Mouse (Mus musculus) heart, embryonic 11.5 days (tissue): ENCODE data around the gene Rcan2. TPM values are rescaled to one million over a fixed set of nuclear protein-coding genes. Genes with fewer than 3 reads are reported as not detected.

Experiments
- ATAC-seq: fragments of 200-750 bp; cut with Nextera tagmentation; replicated peaks from 2 replicates; pipeline ENCODE4 v1.8.0; 2017; ENCODE audit warnings: moderate library complexity; ENCODE audit not compliant: insufficient number of reproducible peaks, low FRiP score, low TSS enrichment
- H3K27ac ChIP-seq: fragments of 300-500 bp; sonication (generic); 2 replicates; pipeline ENCODE4 v1.5.1; 2014; ENCODE audit warnings: mild to moderate bottlenecking, low read depth, low read length
- H3K27me3 ChIP-seq: fragments of 300-500 bp; sonication (generic); 2 replicates; pipeline ENCODE4 v1.6.1; 2014; ENCODE audit warnings: mild to moderate bottlenecking, low read length, mixed read lengths; ENCODE audit not compliant: control insufficient read depth, insufficient read depth
- H3K36me3 ChIP-seq: fragments of 300-500 bp; sonication (generic); 2 replicates; pipeline ENCODE4 v1.6.1; 2014; ENCODE audit warnings: mild to moderate bottlenecking, low read length, moderate library complexity, mixed read lengths; ENCODE audit not compliant: control insufficient read depth, insufficient read depth
- H3K4me1 ChIP-seq: fragments of 300-500 bp; sonication (generic); 2 replicates; pipeline ENCODE4 v1.6.1; 2014; ENCODE audit warnings: low read length; ENCODE audit not compliant: control insufficient read depth, insufficient read depth
- H3K4me2 ChIP-seq: fragments of 300-500 bp; sonication (generic); 2 replicates; pipeline ENCODE4 v1.6.1; 2014; ENCODE audit warnings: mild to moderate bottlenecking, moderate library complexity
- H3K4me3 ChIP-seq: fragments of 300-500 bp; sonication (generic); 2 replicates; pipeline ENCODE4 v1.5.1; 2014; ENCODE audit warnings: low read depth, low read length
- H3K9ac ChIP-seq: fragments of 300-500 bp; sonication (generic); 2 replicates; pipeline ENCODE4 v1.6.1; 2014; ENCODE audit warnings: mild to moderate bottlenecking, low read depth, low read length, moderate library complexity
- H3K9me3 ChIP-seq: fragments of 300-500 bp; sonication (generic); replicated peaks from 2 replicates; pipeline ENCODE4 v1.6.1; 2016; ENCODE audit warnings: low read length; ENCODE audit not compliant: control insufficient read depth
- WGBS: fragments of 180-500 bp; shearing (Covaris S2); extraction: QIAGEN DNeasy Blood & Tissue Kit; methylation state at CpG from one replicate; pipeline ENCODE4 v1.1.7; 2014; ENCODE audit not compliant: insufficient replicate concordance; 5-methylcytosine and 5-hydroxymethylcytosine counted together
- polyA plus RNA-seq: library from polyadenylated mRNA; unstranded; fragments of >200 nt; fragmentation: Nextera tagmentation; extraction: Ambion mirVana; gene quantifications from 2 replicates; pipeline ENCODE4 v1.2.1, GENCODE M21; 2014

Rcan2 gene
- polyA plus RNA-seq, 1 experiment from 2014 or later: 28.7 TPM

DNA sequence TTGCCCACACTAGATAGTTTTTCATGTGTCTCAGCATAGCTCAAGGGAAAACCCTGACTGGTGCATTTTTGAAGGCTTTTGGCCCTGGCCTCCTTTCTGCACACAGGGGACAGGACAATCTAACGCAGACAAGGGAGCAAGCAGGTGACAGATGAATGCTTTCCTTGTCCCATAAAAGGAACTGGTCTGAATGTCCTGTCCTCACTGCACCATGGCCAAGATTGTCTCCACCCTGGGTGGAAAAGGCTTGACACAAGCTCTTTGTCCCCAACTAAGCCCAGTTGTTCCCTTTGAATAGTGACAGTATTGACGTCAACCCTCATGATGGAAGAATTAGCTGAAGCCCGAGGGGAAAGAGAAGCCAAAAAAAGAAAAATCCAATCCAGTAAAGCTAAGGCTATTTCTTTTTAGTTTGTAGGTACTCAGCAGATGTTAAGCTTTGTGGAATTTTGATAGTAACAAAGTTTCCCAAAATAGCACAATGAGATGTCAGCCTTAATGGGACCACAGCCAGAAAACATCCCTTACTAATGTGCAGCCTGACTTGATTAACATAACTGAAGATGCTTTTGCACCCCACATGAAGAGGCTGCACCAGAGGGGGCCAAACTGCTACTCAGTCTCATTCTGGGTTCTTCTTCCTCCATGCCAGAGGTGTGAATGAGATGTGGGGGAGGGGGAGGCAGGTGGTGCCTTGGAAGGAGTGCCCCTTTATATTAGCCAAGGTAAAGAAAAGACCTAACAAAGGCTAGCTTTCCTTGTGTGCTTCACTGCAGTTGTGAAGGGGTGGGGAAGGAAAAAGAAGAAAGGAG is 229.8 kb downstream of the Rcan2 start:
- no peaks in the 10 kb centered on the region for H3K27me3 ChIP-seq
- no peaks in the 10 kb centered on the region for H3K9me3 ChIP-seq
- H3K4me1 ChIP-seq: peaks cover 13% of the 10 kb centered on the region; the same call in 1 of the 2 replicates
- 63% methylated on average over 3 of the region's 3 CpGs for WGBS
- H3K9ac ChIP-seq: no peak overlapping the region
- H3K36me3 ChIP-seq: no peaks in the 10 kb centered on the region
- no peak overlapping the region for H3K27ac ChIP-seq
- no peak overlapping the region for H3K4me2 ChIP-seq
- no peak overlapping the region for H3K4me3 ChIP-seq
- no peak for ATAC-seq

DNA sequence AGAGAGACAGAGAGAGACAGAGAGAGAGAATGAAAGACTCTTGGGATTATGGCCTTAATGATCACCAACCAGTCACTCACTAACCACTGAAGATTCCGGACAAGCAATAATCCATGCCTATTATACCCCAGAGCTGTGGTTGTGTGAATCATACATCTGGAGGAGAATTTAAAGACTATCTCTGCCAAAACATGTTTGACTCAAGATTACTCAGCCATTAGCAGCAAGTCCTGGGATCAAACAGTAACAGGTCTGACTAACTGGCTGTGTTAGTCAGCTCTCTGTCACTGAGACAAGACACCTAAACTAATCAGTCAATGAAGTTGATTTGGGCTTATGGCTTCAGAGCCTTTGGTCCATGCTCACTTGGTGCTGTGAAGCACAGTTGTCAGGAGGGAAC is 233.9 kb downstream of the Rcan2 start:
- no peak overlapping the region for H3K4me2 ChIP-seq
- no peak overlapping the region for H3K4me3 ChIP-seq
- H3K9ac ChIP-seq: no peak overlapping the region
- no peak for ATAC-seq
- 92% methylated on average over 1 of the region's 1 CpGs for WGBS
- no peak overlapping the region for H3K27ac ChIP-seq
- H3K4me1 ChIP-seq: peaks cover 7% of the 10 kb centered on the region; the same call in 1 of the 2 replicates
- H3K9me3 ChIP-seq: no peaks in the 10 kb centered on the region
- no peaks in the 10 kb centered on the region for H3K36me3 ChIP-seq
- no peaks in the 10 kb centered on the region for H3K27me3 ChIP-seq

DNA sequence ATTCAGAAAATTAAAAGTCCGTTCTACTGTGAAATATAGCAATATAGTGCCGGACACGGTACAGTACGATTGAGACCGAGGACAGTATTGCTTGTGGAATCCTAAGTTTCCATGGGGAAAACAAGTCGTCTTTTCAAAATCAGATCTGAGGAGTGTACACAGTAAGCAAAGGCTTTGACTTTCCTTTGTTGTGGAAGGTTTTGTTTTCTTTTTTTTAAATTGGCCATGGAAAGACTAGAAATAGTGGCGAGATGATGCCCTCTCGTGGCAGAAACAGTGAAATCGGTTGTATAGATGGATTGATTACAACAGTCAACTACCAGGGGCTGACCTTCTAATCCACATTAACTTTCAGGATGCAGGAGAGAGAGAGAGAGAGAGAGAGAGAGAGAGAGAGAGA is 237.5 kb downstream of the Rcan2 start:
- H3K9ac ChIP-seq: no peak overlapping the region

DNA sequence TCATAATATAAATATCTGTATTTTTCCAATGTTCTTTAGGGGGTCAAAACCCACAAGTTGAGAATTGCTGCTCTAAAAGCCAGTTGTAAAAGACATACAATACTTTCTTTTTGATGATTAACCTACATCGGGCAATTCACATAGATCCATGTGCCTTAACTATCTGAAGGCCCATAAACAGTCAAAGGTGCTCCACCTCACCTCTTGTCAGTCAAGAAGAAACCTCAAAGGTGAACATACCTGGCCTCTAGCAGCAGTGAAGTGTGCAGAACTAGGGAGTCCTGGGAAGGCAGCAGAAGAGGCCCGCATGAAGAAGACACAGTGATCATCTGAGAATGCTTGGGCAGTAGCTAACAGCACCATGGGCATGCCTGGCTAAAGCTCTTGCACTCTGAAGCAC is 239.3 kb downstream of the Rcan2 start:
- H3K36me3 ChIP-seq: no peaks in the 10 kb centered on the region
- ATAC-seq: no peak
- H3K27ac ChIP-seq: no peak overlapping the region
- no peaks in the 10 kb centered on the region for H3K9me3 ChIP-seq
- H3K9ac ChIP-seq: no peak overlapping the region
- no peaks in the 10 kb centered on the region for H3K27me3 ChIP-seq
- no peaks in the 10 kb centered on the region for H3K4me1 ChIP-seq
- H3K4me3 ChIP-seq: no peak overlapping the region
- no peak overlapping the region for H3K4me2 ChIP-seq
- 87% methylated on average over 2 of the region's 2 CpGs for WGBS

More for the DNA sequence above, 237.5 kb downstream of the Rcan2 start:
- Histone ChIP-seq H3K27ac (no peak overlapping the region), H3K9me3 (no peaks in the 10 kb centered on the region), H3K4me2 (no peak overlapping the region), H3K4me1 (no peaks in the 10 kb centered on the region), H3K4me3 (no peak overlapping the region), H3K27me3 (no peaks in the 10 kb centered on the region), H3K36me3 (no peaks in the 10 kb centered on the region)
- no peak for ATAC-seq
- 65% methylated on average over 9 of the region's 9 CpGs for WGBS

DNA sequence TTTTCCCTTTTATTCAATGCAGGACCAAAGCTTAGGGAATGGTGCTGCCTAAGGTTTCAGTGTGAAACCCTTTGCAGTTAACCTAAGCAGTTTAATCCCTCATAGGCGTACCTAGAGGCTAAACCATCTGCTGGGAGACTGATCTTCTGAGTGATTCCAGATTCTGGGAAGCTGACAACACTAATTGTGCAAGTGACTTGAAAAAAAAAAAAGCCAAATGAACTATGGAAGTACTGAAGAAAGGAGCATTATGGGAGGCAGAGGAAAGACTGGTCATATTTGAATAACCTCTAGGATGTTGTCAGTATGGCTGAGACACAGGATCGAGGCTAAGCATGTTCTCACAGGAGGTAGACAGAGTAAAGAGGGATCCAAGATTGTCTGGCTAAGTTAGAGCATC is 241.2 kb downstream of the Rcan2 start:
- H3K4me2 ChIP-seq: no peak overlapping the region
- ATAC-seq: no peak
- WGBS: 75% methylated on average over 2 of the region's 2 CpGs
- H3K9me3 ChIP-seq: no peaks in the 10 kb centered on the region
- no peak overlapping the region for H3K4me3 ChIP-seq
- no peak overlapping the region for H3K27ac ChIP-seq
- no peaks in the 10 kb centered on the region for H3K36me3 ChIP-seq
- H3K4me1 ChIP-seq: no peaks in the 10 kb centered on the region
- no peaks in the 10 kb centered on the region for H3K27me3 ChIP-seq
- H3K9ac ChIP-seq: no peak overlapping the region

DNA sequence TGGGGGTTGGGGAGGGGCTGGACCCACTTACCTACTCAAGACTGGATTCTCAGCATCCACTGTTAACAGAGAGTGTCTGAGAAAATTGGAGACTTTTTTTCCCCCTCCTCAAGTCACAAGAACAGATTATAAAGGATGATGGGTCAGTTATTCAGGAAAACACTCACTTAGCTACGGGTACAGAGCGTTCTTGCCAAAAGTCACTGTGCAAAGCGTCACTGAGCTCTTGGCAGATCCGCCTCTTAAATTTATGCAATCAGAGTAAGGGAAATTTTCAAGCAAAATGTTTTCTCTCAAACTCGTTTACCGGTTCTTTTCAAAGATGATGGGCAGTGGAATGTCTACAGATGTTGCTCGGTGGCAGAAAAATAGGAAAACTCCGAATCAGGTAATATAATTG is 241.7 kb downstream of the Rcan2 start:
- WGBS: 85% methylated on average over 8 of the region's 8 CpGs
- Histone ChIP-seq H3K36me3 (no peaks in the 10 kb centered on the region), H3K4me3 (no peak overlapping the region), H3K4me1 (no peaks in the 10 kb centered on the region), H3K9me3 (no peaks in the 10 kb centered on the region), H3K9ac (no peak overlapping the region), H3K4me2 (no peak overlapping the region), H3K27ac (no peak overlapping the region), H3K27me3 (no peaks in the 10 kb centered on the region)
- no peak for ATAC-seq

DNA sequence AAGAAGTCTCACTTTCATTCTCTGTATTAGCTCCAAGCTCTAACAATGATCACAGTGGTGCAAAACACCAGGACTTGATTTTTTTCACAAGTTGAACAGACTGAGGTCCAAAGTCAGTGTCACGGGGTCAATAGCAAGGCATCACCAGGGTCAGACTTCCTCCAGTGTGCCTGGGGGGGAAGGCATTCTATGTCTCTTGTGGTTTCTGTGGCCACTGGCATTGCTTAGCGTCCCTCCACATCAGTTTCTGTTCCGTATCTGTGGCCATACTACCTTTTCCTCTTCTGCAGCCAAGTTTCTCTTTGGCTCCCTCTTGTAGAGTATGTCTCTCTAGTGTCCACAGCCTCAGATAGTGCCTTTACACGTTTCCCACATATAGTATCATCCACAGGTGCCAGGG is 252.3 kb downstream of the Rcan2 start:
- no peaks in the 10 kb centered on the region for H3K36me3 ChIP-seq
- WGBS: 71% methylated on average over 4 of the region's 4 CpGs
- H3K27me3 ChIP-seq: no peaks in the 10 kb centered on the region
- no peaks in the 10 kb centered on the region for H3K4me1 ChIP-seq
- no peak overlapping the region for H3K27ac ChIP-seq
- H3K9me3 ChIP-seq: no peaks in the 10 kb centered on the region
- no peak overlapping the region for H3K4me3 ChIP-seq
- ATAC-seq: no peak
- no peak overlapping the region for H3K9ac ChIP-seq
- no peak overlapping the region for H3K4me2 ChIP-seq

DNA sequence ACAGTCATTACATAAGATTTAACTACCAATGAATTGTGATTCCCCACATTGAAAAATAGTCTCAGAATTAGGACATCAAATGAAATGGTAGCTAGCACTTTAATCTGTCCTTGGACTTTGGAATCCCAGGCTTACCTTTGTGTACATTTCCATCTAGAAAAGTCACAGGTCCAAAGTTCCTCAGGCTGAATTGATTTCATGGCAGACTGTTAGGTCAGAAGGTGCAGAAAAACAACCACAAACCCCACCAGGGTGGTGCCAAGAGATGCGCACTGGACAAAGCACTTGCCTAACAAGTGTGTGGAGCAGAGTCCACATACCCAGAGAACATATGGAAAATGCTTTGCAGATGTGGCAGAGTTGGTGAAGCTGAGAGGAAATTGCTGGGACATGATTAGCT is 256.0 kb downstream of the Rcan2 start:
- no peaks in the 10 kb centered on the region for H3K9me3 ChIP-seq
- no peak overlapping the region for H3K4me2 ChIP-seq
- ATAC-seq: no peak
- H3K36me3 ChIP-seq: no peaks in the 10 kb centered on the region
- no peaks in the 10 kb centered on the region for H3K27me3 ChIP-seq
- H3K9ac ChIP-seq: no peak overlapping the region
- no peaks in the 10 kb centered on the region for H3K4me1 ChIP-seq
- H3K4me3 ChIP-seq: no peak overlapping the region
- H3K27ac ChIP-seq: no peak overlapping the region
- 85% methylated on average over 1 of the region's 1 CpGs for WGBS

DNA sequence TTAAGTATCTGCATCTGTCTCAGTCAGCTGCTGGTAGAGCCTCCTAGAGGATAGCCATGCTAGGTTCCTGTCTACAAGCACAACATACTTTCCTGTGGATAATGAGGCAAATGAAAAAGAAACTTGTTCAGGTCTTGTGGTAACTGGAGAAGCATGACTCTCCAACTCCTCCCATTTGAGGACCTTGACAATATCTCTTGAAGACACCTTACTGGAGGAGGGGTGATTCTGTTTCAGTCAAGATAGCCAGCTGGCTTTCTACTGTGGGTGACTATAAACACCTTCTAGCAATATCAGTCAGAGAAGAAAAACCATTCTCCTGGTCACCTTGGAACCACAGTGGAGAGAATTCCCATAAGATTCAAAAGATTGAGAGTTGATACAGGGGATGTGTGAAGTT is 257.0 kb downstream of the Rcan2 start:
- Histone ChIP-seq H3K4me2 (no peak overlapping the region), H3K27ac (no peak overlapping the region), H3K36me3 (no peaks in the 10 kb centered on the region), H3K9ac (no peak overlapping the region), H3K4me3 (no peak overlapping the region), H3K27me3 (no peaks in the 10 kb centered on the region), H3K9me3 (no peaks in the 10 kb centered on the region), H3K4me1 (no peaks in the 10 kb centered on the region)
- no peak for ATAC-seq
